Mouse (Mus musculus) hindlimb bud, embryonic 11.5 days (tissue): ENCODE results near the gene Samsn1.
"Not testable (repeated sequence)": the region's sequence is repeated elsewhere in the genome, so short reads cannot be mapped to it uniquely, and the experiment has no call there.

Source experiments
- DNase-seq: peaks from one replicate; pipeline ENCODE4 v3.0.0-alpha.2; 2012; ENCODE audit warnings: low read depth, low spot score; ENCODE audit errors: extremely low spot score

Samsn1 gene

DNA sequence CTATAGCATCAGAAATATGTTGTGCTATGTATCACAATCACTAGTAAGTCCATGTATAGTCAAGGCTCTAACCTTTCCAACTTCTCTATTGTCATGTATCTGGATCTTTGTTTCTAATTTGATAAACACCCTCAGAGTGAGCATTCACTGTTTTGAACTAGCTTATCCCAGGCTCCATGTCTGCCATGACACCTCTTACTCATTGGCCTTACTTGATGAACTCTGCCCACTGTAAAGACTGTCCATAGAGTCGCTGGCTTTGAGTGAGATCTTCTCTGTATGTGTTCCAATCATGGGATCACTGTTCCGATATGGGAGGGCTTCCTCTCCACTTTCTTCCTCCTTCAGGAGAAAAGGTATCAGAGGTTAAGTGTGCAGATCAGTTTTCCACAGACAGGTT, 143.2 kb downstream of the Samsn1 start:
- DNase-seq = no peak

DNA sequence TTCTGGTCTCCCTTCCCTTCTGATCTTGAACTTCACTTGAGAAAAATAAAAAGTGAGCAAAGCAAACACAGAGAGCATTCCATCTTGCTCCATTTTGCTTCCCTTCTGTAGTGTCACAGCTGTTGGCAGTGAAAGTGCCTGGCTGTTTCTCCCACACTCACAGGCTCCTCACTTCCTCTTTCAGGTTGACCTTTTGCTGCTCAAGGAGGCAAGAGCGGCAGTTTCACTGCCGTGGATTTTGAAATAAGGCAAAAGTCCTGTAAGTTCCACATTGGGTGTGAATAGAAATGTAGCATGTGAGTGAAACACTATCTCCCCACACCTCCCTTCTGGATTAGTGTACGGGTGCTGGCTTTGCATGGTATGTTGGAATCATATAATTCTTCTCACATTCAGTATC, 144.9 kb downstream of the Samsn1 start:
- no peak for DNase-seq

DNA sequence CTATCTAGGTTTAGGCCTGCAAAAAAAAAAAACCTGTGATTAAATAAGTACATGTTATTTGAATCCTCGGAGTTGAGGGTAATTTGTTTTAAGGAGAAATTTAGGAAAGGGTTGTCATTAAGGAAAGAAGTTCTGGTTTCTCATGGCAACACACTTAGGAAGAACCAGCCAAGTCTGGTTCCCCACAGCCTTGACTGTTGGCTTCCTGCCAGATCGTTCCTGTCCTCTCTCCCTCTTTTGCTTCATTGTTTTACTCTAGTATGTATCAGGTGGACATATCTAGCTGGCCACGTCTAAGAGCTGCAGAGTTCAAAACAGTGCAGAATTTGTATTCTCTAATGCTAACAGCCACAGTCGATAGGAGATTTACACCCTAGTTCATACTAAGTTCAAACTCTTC, 146.2 kb downstream of the Samsn1 start:
- no peak for DNase-seq

DNA sequence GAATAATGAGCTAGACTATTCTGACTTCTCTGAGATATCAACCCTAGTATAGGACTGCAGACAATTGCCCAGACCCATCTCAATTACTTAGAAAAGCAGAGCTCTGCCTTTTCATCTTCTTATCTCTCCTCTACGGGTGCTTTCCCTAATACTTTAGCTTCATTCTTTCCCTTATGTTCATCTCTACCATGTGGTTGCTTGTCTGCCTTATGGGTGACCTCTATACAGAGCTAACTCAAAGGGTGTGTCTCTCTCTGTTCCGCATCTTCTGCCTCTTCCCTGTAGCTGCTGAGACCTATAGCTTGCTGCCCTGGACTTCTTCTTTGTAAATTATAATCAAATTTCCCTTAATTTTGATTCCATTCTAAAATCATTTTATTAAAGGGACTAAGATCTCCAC, 147.6 kb downstream of the Samsn1 start:
- DNase-seq = no peak

DNA sequence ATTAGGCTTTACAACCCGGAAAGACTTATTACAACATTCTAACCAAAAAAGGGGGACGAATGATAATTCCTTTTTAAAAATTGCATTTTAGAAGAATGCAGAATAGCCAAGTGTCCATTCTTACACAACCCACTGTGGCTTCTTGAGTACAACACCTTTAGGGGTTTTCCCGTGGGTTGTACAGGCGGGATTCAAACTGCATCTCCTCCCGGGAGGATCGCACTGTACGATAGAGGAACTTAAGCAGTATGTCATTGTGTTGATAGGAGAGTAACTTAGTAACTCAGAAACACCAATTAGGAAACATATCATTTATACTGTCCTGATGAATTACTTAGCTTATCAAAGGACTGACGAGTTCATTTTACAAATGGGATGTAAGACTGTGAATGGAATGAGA, 149.8 kb downstream of the Samsn1 start:
- no peak for DNase-seq

DNA sequence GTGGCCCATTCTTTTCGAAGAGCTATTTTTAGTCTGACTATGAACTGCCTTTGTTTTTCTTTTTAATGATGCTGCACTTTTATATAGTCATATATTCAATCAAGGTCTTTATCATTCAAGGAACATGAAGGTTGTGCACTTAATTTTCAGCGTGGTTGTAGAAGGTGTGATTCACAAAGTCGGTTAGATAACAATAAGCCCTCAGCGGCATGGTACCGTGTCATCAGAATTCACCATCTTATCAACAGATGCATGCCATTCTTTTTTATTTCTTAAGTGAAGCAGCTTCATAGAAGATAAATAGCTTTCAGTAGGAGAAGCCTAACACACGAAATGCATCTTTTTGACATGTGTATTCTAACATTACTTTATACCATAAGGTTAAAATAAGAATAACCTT, 154.7 kb downstream of the Samsn1 start:
- DNase-seq = no peak

DNA sequence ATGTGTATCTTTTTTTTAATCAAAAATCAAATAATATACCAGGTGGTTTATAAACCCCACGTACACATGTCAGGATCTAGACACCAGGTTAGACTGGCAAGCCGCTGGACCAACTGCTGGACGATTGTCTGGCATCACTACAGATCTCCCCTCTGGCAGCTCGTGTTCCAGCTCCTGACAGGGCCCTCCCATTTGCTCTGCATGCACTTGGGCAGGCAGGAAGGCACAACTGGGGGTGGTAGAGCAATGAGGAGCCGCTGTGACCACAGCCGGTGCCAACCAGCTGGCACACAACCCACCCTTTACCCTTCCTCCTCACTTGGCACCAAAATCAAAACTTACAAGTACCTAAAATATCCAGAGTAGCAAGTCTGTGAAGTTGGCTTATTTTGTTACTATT, 156.6 kb downstream of the Samsn1 start:
- DNase-seq = no peak

DNA sequence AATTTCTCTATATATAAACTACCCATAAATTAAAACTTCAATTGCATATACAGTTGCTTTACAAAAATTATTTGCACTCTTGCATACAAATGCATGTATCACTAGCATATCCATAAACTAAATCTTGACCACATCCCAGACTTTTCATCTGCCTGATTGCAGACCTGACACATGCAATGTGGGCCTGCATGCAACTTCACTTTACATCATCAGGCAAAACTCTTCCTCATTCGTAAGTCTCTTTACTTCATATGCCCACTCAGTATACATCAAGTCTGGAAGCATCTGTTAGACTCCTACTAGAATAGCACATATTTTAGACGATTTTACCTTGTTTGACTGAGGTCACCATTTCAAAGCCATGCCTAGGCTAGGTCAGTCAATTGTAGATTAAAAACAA, 157.4 kb downstream of the Samsn1 start:
- no peak for DNase-seq

DNA sequence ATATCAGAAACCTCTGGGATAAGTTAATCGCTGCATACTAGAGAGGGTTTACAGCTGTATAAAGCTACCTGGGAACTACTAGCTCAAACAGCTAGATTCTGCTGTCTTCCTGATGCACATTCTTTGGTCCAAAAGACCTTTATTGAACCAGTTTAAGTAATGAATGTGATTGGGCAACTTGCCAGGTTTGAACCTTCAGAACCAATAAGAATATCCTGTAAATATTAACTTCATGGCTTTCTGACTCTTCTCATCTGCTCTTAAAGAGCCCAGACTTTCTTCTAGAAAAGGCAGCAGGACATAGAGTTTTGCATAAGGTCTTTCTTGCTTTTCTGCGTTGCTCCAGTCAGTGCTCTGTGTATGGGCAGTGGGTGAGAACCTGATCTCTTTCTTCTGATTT, 165.7 kb downstream of the Samsn1 start:
- no peak for DNase-seq

DNA sequence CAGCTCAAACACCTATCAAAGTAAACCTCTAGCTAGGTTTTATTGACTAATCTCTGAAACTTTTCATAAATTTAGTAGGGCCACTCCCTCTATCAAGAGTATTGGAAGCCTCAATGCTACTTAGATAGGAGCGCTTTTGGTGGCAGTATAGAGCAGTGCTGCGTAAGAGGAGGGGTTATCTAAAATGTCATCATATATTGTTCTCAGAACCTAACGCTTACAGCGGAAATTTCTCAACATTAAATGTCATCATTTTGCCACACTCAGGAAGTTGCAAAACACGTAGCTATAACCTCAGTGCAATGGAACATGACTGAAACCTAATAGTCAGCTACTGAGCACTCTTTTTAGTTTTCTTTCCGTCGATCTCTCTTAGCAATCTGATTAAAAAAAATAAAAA, 166.7 kb downstream of the Samsn1 start:
- no peak for DNase-seq

DNA sequence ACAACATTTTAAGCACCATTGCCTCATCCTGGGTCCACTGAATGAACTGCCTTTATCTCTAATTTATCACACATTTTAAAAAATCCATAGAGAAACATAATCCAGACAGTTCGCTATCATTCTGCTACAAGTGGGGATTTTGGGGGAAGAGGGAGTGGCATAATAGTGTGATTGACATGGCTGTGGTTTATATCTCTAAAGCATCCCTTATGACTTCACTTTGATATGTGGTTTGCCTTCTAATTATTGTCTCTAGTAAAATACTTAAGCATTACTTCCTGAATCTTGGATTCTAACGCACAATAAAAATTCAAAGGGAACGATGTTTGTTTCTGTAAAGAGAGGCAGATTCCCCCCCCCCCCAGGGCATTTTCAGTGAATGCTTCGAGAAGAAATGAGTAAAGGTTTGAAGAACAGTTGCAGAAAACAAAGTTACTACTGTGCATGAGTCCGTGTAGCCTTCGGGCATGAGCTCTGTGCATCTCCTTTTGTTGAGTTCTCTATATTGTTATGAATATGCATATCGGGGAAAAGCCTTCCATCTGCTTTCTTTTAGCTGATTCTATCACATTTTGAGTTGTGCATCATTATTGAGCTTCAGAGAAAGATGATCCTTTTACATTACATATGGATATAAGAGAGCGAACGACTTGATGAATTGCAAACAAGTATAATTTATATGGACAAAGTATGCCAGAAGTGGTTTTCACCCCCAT, 168.4 kb downstream of the Samsn1 start:
- no peak for DNase-seq

DNA sequence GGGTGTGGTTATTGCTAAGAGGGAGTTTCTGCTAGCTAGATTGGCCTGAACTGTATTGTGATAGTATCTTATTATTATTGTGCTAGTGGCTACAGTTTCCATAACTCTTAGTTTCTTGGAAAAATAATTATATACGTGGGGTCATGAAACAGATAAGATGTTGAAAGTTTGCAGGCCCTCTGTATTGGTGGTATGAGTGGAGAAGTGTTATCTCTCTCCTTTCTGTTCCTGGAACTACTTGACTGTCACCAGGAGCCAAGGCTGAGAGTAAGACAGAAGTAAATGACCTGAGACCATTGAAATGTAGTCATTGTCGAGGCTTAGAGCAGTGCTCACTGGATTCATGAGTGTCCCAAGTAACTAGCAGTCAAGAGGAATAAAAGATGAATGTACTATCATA, 169.6 kb downstream of the Samsn1 start:
- no peak for DNase-seq

DNA sequence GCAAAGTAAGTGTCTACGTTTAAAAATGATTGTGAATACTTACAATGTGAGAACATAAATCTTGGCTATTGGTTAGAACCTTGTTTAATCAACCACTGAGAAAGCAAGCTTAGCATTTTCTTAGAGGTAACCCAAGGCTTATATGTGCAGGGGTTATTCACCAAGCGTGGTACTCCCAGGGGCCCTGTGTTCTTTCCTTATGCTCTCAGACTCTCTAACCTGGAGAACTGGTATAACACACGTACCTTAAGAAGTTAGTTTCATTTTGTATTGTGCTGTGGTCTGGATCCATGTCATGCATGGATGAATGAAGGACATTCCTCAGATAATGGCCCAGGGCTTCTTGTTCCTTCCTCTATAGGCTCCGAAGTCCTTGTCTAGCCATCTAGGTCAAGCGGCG, 173.0 kb downstream of the Samsn1 start:
- no peak for DNase-seq

DNA sequence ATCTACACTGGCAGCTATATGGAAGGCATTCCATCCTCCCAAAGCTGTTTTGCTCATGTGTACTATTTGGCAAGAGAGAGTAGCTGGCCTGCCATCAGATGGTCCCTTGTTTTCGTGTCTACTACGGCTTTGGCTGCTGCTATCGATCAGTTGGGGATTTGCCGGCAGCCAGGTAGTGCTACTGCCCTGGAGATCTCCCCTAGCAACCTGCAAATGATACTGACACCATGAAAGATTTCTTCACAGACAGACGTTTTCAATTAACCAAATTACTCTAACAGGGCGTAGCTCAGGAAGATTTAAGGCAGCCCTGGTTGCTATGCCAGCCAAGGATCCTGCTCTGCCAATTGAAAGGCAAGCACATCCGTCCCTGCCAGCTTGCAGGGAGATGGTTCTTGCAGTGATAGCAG, 178.4 kb downstream of the Samsn1 start:
- DNase-seq = no peak

DNA sequence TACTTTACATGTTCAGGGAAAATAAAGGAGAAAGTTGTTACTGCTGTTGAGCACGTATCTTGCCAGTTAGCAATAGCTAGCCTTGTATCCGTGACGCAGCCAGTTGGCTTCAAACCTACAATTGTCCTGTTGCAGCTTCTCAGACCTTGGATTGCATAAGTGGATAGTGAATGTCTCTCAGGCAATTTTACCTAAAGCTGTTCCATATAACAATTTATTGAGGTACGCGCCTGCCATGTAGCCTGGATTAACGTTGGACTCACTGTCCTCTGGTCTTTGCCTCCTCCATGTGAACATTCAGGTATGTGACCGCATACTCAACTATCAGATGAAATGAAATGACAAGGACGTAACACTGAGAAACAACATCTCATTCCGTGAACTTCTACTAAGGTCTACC, 179.1 kb downstream of the Samsn1 start:
- DNase-seq = no peak

DNA sequence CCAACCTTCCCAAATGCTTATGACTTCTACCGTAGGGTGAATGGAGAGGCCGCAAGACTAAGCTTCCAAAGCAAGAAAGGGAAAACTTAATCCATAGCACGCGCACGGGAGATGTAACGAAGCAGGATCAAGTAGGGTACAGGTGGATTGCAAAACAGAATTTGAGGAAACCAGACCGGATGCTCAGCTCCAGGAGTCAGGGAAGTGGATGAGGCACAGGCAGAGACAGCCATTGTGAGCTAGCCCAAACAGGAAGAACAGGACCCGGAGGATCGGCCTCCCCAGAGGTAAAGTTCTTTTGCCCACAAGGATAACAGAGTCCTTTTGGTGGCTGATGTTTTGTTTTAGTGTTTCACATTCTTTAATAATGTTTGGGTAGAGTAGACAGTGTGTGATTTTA, 179.5 kb downstream of the Samsn1 start:
- no peak for DNase-seq

DNA sequence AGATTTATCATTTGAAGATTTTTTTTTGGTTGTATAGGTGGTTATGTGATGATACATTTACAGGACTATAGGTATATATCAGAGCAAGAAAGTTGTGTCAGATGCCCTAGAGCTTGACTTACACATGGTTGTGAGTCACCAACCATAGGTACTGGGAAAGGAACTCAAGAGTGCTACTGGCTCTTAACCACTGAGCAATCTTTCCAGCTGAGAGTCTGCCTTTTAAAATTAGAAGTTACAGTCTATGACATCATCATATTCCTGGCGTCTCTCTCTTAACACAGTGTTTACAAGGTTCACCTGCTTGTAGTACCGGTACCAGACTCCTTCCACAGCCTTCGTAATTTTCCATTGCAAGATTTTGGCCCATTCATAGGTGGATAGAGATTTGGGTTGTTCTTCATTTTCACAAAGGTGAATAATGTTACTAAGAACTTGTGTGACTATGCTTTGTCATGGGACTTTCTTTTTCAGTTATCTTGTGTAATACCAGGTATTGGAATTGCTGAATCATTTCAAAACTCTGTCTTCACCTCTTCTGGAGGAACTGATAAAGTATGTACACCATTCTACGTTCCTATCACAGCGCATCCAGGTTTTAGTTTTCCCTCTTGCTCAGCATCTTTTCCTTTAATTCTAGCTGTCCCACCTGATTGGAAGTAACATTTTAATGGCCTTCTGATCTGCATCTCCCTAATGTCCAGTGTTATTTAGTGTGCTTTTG, 184.2 kb downstream of the Samsn1 start:
- DNase-seq = no peak

DNA sequence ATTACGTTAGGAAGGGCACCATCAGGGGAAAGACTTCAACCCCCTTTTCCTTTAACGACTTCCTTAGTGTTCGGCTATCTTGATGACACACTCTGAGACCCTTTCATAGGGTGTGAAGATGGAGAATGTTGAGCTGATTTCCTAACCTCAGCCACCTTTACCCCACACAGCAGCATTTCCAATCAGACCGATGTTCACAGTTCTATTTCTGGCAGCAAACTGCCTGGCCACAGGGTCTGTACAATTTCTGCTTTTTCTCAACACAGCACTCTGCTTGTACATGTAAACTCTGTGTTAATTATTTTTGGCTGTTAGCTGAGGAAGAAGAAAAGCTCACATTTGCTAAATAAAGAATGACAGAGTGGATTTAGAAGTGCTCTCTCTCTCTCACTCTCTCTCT, 190.7 kb downstream of the Samsn1 start:
- no peak for DNase-seq

DNA sequence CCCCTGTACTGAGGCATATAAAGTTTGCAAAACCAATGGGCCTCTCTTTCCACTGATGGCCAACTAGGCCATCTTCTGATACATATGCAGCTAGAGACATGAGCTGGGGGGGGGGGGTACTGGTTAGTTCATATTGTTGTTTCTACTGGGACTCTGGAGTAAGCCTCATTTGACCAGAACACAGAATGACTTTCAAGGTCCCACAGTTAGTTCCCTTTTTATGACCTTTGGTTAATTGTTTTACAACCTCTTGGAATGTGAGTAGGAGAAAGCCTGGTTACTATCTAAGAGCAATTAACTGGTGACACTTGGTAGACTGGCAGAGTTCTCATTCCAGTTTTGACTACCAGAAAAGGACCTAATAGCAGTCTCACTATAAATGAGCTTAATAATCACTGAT, 195.1 kb downstream of the Samsn1 start:
- DNase-seq = not testable (repeated sequence)

DNA sequence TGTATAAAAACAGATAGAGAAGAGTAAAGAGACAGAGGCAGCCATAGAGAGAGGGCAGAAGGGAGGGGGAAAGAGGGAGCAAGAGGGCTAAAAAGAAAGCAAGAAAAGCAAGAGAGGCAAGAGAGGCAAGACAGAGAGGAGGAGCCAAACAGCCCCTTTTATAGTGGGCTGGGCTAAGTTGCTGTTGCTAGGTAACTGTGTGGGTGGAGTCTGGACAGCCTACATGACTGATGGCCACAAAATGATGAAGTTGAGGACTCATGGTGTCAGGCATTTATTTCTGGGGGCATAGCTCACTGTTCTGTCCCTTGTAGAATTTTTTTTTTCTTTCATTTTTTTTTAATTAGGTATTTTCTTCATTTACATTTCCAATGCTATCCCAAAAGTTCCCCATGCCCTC, 195.6 kb downstream of the Samsn1 start:
- DNase-seq = no peak

DNA sequence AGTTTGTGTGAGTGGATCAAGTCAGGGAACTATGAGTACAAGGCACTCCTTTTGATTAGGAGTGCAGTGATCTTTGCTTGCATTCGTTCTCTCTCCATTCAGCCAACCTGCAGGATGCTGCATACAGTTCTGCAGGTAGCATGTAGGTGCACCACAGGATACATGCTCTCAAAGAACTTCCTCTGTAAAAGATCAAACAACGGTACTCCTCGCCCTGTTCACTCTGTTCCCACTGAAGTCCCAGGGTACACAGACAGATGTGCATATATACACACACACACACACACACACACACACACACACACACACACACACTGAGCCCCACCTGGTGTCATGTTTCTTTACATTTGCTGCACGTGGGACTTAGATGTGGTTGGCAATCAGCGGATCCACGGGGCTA, 198.9 kb downstream of the Samsn1 start:
- no peak for DNase-seq

DNA sequence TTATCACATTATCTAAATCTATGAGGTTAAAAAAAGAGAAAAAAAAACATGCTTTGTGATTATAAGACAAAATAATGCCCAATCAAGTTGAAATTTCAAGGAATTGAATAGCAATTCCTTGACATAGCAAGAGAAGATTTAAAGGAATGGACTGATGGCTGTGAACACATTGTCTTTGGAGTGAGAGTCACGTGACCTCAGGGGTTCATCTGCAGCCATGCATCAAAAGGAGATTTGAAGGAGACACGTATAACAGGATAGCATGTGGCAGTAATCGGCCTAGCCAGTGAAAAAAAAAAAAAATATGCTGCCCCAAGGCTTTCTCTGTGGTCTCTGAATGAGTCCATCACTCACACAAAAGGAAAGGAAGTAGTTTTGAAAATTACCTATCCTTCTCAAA, 201.1 kb downstream of the Samsn1 start:
- no peak for DNase-seq
